Mouse (Mus musculus): ENCODE measurements around the gene Gm20388. TPM values are rescaled to one million over a fixed set of nuclear protein-coding genes. Genes with fewer than 3 reads are reported as not detected.

The Gm20388 gene
- total RNA-seq, 2 experiments from 2014 or later = 12.7 TPM; not detected in 1

DNA sequence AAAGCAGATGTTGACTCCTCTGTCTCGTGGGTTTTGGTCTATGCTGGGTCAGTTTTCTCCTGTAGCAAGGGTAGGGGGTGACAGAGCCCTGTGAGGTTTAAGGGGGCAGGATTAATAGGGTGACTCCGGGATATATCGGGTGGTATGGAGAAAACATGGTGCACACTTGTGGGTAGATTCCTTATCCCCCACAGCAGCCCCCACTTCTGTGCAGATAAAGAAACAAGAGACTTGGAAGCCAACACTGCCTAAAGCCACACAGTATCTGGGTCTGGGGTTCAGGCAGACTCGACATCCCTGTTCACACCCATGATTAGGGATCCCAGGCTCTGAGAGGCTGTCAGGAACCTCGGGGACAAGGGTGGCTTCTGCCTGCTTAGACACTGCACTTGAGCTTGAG, 509.6 kb downstream of the Gm20388 start:
- DNase-seq = no peak

DNA sequence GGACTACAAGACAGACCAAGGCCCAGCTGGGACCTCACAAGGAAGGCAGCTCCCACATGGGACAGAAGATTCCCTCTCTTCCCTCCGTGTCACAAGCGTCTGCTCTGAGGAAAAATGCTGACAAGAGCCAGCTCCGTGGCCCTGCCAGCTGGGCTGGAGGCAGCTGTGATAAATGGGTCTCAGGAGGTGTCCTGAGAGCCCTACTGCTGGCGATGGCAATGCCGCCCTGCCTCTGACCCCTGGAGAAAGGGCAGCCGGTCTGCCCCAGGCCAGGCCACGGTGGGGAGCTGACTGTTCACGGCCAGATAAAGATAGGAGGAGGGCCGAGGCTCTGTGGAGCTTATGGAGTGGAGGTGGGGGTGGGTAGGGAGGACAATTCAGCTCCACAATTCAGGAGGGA, 511.0 kb downstream of the Gm20388 start:
- DNase-seq = no peak

DNA sequence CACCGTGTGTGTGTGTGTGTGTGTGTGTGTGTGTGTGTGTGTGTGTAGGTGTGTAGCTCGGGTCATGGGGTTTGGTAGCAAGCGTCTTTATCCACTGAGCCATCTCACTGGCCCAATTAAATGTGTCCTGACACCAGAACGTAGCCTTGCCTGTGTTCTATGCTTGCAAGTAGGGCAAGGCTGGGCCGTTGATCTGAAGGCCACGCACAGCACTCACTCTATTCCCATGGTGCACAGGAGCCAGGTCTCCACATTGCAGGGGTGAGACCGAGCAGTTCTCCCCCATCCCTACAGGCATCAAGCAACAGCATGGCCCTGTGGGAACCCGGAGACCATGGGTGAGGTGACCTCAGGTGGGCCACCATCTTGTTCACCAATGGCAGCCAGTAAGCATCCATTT, 511.6 kb downstream of the Gm20388 start:
- DNase-seq = no peak

DNA sequence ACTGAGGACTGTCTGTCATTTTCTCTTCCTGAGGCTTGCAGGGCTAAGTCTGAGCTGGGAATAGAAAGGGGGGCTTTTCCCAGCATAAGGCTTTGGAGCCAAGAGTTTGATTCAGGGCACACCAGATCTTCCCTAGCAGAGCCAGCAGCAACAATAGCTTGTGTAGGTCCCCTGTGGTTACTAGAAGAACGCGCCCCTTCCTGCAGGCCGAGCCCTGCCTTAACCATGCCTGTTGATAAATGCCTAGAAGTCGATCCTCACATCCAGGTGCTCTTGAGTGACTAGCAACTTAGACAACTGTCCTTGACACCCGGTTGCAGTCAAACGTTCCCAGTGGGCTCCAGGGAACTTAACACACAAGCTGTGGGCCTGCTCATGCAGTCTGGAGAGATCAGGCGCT, 512.9 kb downstream of the Gm20388 start:
- DNase-seq = no peak

DNA sequence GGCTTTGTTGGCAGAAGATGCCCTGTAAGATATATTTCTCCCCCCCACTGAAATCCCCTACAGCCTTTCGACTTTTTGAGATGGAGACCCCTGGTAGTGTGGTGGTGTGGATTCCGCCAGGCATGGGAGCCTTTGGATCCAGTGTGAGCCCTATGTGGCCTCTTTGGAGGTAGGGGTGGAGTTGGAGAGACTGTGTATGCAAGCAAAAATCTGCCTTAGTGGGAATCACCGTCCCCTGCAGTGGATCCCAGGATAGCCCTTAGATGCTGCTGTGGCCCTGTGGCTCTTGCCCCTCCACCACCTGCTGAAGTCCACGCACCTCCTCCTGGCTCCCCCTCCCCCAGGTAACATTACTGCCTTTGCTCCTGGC, 514.2 kb downstream of the Gm20388 start:
- no peak for DNase-seq

GRCm38 (mm10) chr8:120425199-120425941, 514.7 kb downstream of the Gm20388 start:
- no peak for DNase-seq

GRCm38 (mm10) chr8:120426105-120426504, 515.5 kb downstream of the Gm20388 start:
- no peak for DNase-seq

GRCm38 (mm10) chr8:120426622-120427385, 516.2 kb downstream of the Gm20388 start:
- DNase-seq = peak; percentile 85 to 87

DNA sequence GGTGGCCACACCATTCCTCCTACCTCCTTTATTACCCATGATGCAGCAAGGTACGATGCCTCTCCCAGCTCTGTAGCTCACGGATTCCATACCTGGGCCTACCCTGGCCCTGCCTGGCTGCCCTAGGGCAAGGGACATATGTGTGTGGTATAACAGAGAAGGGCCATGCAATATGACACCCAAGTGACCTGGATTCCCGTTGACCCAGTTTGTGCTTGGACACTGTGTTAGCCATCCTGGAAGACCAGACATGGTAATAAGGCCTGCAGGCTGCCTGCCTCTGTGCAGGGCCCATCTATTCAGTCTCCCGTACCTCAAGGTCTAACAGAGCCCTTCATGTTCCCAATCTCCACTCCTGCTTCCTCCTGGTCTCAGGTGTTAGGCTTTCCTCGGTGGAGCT, 517.9 kb downstream of the Gm20388 start:
- DNase-seq = no peak

DNA sequence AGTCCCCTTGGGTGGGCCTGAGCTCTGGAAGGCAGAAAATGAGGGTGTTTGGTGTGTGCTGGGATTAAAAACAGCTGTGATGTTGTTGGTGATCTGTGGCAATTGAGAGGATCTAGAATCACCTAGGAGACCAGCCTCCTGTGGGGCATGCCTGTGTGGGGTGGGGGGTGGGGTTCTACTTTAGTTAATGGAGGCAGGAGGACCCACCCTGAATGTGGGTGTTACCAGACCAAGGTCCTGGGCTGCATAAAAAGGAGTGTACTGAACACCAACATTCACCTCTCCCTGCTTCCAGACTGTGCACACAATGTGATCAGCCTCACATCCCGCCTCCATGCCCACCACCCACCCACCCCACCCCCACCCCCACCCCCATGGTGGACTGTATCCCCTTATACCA, 518.5 kb downstream of the Gm20388 start:
- no peak for DNase-seq

DNA sequence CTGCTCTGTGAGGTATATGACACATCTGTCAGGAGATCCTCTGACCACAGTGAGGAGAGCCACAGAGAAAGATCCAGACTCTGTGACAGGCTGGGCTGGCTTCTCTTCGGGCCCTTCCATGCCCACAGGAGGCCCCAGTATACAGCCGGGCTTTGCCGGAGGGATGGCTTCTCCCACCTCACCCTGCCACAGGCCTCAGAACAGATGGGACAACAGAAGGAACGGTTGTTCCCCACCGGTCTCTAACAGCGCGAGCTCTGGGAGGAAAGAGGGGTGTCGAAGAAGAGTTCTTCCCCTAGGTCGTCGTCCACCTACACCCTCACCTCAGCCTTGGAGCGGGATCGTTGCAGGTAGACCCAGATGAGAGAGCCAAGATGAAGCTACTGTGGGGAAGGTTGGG, 520.4 kb downstream of the Gm20388 start:
- no peak for DNase-seq

GRCm38 (mm10) chr8:120432438-120432837, 521.8 kb downstream of the Gm20388 start:
- no peak for DNase-seq

DNA sequence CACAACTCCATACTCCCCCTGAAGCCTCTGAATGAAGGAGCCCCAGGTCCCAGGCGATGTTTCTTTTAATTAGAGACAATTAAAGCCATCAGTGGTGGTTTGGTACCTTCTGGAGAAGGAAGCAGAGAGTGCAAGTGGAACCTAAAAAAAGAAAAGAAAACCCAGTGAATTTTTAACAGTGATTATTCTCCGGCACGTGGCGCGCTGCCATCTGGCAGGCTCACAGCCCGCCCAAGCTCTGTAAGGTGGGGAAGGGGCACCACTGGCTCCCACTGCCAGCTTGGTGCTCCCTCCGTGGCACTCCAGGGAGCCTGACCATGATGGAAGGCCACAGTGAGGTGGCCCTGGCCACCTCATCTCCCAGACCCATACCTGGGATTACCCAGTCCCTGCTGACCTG, 522.5 kb downstream of the Gm20388 start:
- no peak for DNase-seq

DNA sequence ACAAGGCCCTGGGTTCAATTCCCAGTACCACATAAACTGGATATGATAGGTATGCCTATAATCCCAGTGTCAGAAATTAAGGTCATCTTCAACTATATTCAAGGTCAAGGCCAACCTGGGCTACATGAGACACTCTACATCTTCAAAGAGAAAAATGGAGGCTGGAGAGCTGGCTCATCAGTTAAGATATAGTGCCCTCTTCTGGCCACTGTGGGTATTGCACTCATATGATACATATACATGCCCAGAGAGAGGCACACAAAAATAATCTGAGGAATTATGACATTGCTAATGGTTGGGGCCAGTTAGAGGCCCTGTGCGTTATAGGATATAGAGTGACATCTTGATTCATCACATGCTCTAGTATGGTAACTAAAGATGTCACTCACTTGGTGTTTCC, 523.1 kb downstream of the Gm20388 start:
- no peak for DNase-seq

- no peak for DNase-seq
Measured at GRCm38 (mm10) chr8:120435781-120436180, 525.1 kb downstream of the Gm20388 start.

- no peak for DNase-seq
Measured at GRCm38 (mm10) chr8:120436491-120437030, 525.9 kb downstream of the Gm20388 start.

GRCm38 (mm10) chr8:120437207-120437606, 526.6 kb downstream of the Gm20388 start:
- no peak for DNase-seq

GRCm38 (mm10) chr8:120437666-120438395, 527.2 kb downstream of the Gm20388 start:
- peak; percentile 38 to 46 for DNase-seq

- DNase-seq = peak; percentile 67 to 71
Measured at GRCm38 (mm10) chr8:120439309-120439708, 528.7 kb downstream of the Gm20388 start.

GRCm38 (mm10) chr8:120440739-120441138, 530.1 kb downstream of the Gm20388 start:
- DNase-seq = peak; percentile 66 to 67

DNA sequence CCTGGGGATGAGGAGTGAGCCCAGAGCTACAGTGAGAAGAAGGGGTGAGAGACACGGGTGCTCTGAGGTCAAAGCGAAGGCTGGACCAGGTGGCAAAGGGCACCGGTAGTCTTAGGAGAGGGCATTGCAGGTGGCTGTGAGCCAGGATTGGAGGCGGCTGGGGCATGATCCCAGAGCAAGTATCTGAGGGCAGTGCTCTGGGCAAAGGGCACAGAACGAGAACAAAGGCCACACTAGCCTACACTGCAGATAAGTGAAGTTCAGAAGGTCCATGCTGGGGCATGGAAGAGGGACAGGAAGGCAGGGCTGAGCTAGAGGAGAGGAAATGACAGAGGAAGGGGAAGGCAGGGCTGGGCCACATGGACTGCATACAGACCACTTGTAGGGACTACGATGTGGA, 531.0 kb downstream of the Gm20388 start:
- DNase-seq = no peak

GRCm38 (mm10) chr8:120442306-120443003, 531.8 kb downstream of the Gm20388 start:
- DNase-seq = no peak
